Mouse (Mus musculus): ENCODE measurements around the gene Dnaja3. TPM values are rescaled to one million over a fixed set of nuclear protein-coding genes. Genes with fewer than 3 reads are reported as not detected.
"Not testable (repeated sequence)": the region's sequence is repeated elsewhere in the genome, so short reads cannot be mapped to it uniquely, and the experiment has no call there.

Gene Dnaja3
- polyA plus RNA-seq, 1 experiment = not detected

GRCm38 (mm10) chr16:4683581-4684456, 44.0 kb downstream of the Dnaja3 start:
- Histone ChIP-seq H3K4me1 (ENCODE audit: control insufficient read depth, insufficient read depth, low read length) (peaks cover 2% of the 10 kb centered on the region), H3K4me3 (ENCODE audit: insufficient read depth, low read depth, low read length) (peak overlapping the region; percentile 88), H3K27ac (ENCODE audit: insufficient read depth, low read depth, low read length) (peak overlapping the region; percentile 93)
- WGBS = under 1% methylated on average over 54 of the region's 54 CpGs
- TF ChIP-seq CTCF (IDR thresholded peaks at IDR 0.05; ENCODE audit: insufficient read depth, low read depth, low read length) (no peak), POLR2A (IDR thresholded peaks at IDR 0.05; ENCODE audit: insufficient read depth, low read depth, low read length) (peak; percentile 93)

DNA sequence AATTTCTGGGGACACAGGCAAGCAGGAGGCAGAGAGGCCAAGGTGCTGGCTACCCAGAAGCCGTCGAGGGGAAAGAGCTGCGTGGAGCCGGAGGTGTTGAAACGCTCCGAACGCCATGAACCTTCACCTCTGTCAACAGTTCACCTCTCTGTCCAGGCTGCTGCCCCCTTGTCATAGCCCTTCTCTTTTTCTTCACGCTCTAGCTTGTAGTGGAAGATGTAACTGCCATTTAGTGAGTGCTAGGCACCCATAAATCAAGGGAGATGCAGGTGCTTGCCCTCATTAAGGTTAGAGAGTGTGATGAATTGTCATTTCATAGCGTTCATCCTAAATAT, 44.6 kb downstream of the Dnaja3 start:
- TF ChIP-seq CTCF (IDR thresholded peaks at IDR 0.05; ENCODE audit: insufficient read depth, low read depth, low read length) = no peak
- TF ChIP-seq POLR2A (IDR thresholded peaks at IDR 0.05; ENCODE audit: insufficient read depth, low read depth, low read length) = no peak
- Histone ChIP-seq H3K27ac (ENCODE audit: insufficient read depth, low read depth, low read length) (no peak overlapping the region), H3K4me3 (ENCODE audit: insufficient read depth, low read depth, low read length) (peak overlapping the region; percentile 88), H3K4me1 (ENCODE audit: control insufficient read depth, insufficient read depth, low read length) (no peaks in the 10 kb centered on the region)
- WGBS = 2% methylated on average over 9 of the region's 9 CpGs

DNA sequence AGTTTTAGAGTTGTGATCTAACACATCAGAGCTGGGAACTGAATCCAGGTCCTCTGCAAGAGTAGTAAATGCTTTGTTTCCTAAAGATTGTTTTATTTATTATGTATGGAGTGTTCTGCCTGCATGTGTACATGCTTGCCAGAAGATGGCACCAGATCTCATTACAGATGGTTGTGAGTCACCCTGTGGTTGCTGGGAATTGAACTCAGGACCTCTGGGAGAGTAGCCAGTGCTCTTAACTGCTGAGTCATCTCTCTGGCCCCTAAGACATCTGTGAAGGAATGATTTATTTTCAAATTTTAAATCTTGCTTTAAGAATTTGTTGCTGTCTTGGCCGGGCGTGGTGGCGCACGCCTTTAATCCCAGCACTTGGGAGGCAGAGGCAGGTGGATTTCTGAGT, 49.6 kb downstream of the Dnaja3 start:
- H3K4me1 ChIP-seq (ENCODE audit: control insufficient read depth, insufficient read depth, low read length); H3K4me3 ChIP-seq (ENCODE audit: insufficient read depth, low read depth, low read length); H3K27ac ChIP-seq (ENCODE audit: insufficient read depth, low read depth, low read length): not testable (repeated sequence)
- over 99% methylated on average over 4 of the region's 4 CpGs for WGBS

DNA sequence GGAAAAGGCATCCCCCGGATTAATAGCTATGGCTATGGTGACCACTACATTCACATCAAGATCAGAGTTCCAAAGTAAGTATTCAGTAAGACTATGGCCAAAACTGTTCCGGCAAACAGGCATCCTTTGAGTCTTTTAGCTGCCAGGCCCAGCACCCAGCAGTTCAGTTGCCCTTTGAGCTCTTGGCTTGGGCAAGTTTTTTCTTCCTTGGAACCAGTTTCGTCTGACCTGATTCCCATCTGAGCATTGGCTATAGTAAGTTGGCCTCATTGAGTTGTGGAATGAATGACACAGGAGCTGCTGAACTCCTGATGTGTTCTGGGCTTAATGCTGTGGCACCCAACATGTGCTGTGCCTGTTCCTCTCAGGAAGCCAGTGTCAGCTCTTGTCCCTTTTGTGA, 61.4 kb downstream of the Dnaja3 start:
- H3K27ac ChIP-seq (ENCODE audit: insufficient read depth, low read depth, low read length) = no peak overlapping the region
- no peak for TF ChIP-seq POLR2A (IDR thresholded peaks at IDR 0.05; ENCODE audit: insufficient read depth, low read depth, low read length)
- TF ChIP-seq CTCF (IDR thresholded peaks at IDR 0.05; ENCODE audit: insufficient read depth, low read depth, low read length) = no peak
- no peaks in the 10 kb centered on the region for H3K4me1 ChIP-seq (ENCODE audit: control insufficient read depth, insufficient read depth, low read length)
- WGBS = 94% methylated on average over 3 of the region's 3 CpGs
- H3K4me3 ChIP-seq (ENCODE audit: insufficient read depth, low read depth, low read length) = no peak overlapping the region

GRCm38 (mm10) chr16:4702646-4703045, 62.9 kb downstream of the Dnaja3 start:
- Histone ChIP-seq H3K4me1 (ENCODE audit: control insufficient read depth, insufficient read depth, low read length) (no peaks in the 10 kb centered on the region), H3K4me3 (ENCODE audit: insufficient read depth, low read depth, low read length) (no peak overlapping the region), H3K27ac (ENCODE audit: insufficient read depth, low read depth, low read length) (no peak overlapping the region)
- WGBS = 66% methylated on average over 1 of the region's 1 CpGs
- TF ChIP-seq POLR2A (IDR thresholded peaks at IDR 0.05; ENCODE audit: insufficient read depth, low read depth, low read length) (no peak), CTCF (IDR thresholded peaks at IDR 0.05; ENCODE audit: insufficient read depth, low read depth, low read length) (no peak)

GRCm38 (mm10) chr16:4705541-4705940, 65.8 kb downstream of the Dnaja3 start:
- WGBS = 77% methylated on average over 4 of the region's 4 CpGs
- Histone ChIP-seq H3K4me3 (ENCODE audit: insufficient read depth, low read depth, low read length) (no peak overlapping the region), H3K27ac (ENCODE audit: insufficient read depth, low read depth, low read length) (no peak overlapping the region), H3K4me1 (ENCODE audit: control insufficient read depth, insufficient read depth, low read length) (no peaks in the 10 kb centered on the region)
- TF ChIP-seq CTCF (IDR thresholded peaks at IDR 0.05; ENCODE audit: insufficient read depth, low read depth, low read length) (no peak), POLR2A (IDR thresholded peaks at IDR 0.05; ENCODE audit: insufficient read depth, low read depth, low read length) (no peak)

GRCm38 (mm10) chr16:4711173-4711572, 71.4 kb downstream of the Dnaja3 start:
- Histone ChIP-seq H3K4me1 (ENCODE audit: control insufficient read depth, insufficient read depth, low read length) (no peaks in the 10 kb centered on the region), H3K27ac (ENCODE audit: insufficient read depth, low read depth, low read length) (no peak overlapping the region), H3K4me3 (ENCODE audit: insufficient read depth, low read depth, low read length) (no peak overlapping the region)
- TF ChIP-seq POLR2A (IDR thresholded peaks at IDR 0.05; ENCODE audit: insufficient read depth, low read depth, low read length) (no peak), CTCF (IDR thresholded peaks at IDR 0.05; ENCODE audit: insufficient read depth, low read depth, low read length) (no peak)
- WGBS = 67% methylated on average over 4 of the region's 4 CpGs

DNA sequence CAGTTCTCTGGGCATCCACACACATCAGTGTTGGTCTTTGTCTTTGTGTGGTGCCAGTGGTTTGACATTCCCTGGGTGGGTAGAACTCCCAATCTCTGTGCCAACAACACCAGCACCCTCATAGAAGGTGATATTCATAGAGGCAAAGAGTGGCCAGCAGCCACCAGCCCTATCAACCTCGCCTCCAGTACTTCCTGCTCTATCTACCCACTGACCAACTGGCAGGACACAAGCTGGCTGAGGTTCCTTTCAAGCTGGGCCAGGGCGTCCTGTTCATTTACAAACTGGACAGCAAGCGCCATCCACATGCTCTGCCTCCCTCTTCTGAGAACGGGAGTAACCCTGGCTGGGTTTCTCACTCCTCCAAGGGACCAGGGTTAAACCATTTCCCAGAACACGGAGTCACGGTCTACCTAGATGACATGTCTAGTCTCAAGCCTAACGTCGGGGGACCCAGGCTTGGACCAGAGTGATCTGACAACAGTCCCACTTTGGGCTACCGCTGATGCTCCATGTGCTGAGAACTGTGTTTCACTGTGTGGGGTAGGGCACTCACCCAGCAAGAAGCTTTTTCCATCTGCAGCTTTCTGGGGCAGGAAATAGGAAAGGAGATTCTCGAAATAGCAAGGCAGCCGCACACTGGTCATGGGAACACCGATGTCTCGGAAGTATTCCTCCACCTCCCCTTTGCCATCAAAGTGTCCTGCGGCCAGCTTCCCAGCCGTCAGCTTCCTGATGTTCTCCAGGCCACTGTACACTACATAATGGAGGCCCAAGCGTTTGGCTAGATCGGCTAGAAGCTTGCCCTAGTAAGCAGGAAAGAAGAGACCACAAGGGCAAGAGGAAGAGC, 74.3 kb downstream of the Dnaja3 start:
- TF ChIP-seq CTCF (IDR thresholded peaks at IDR 0.05; ENCODE audit: insufficient read depth, low read depth, low read length) = no peak
- no peak for TF ChIP-seq POLR2A (IDR thresholded peaks at IDR 0.05; ENCODE audit: insufficient read depth, low read depth, low read length)
- H3K27ac ChIP-seq (ENCODE audit: insufficient read depth, low read depth, low read length) = no peak overlapping the region
- no peaks in the 10 kb centered on the region for H3K4me1 ChIP-seq (ENCODE audit: control insufficient read depth, insufficient read depth, low read length)
- 89% methylated on average over 17 of the region's 17 CpGs for WGBS
- H3K4me3 ChIP-seq (ENCODE audit: insufficient read depth, low read depth, low read length) = no peak overlapping the region

- no peak overlapping the region for H3K27ac ChIP-seq (ENCODE audit: insufficient read depth, low read depth, low read length)
- H3K4me3 ChIP-seq (ENCODE audit: insufficient read depth, low read depth, low read length) = no peak overlapping the region
- 36% methylated on average over 3 of the region's 3 CpGs for WGBS
- no peaks in the 10 kb centered on the region for H3K4me1 ChIP-seq (ENCODE audit: control insufficient read depth, insufficient read depth, low read length)
- no peak for TF ChIP-seq POLR2A (IDR thresholded peaks at IDR 0.05; ENCODE audit: insufficient read depth, low read depth, low read length)
- no peak for TF ChIP-seq CTCF (IDR thresholded peaks at IDR 0.05; ENCODE audit: insufficient read depth, low read depth, low read length)
These were observed 78.1 kb downstream of the Dnaja3 start for GRCm38 (mm10) chr16:4717866-4718265.

Measured in olfactory bulb, adult 2 months (tissue).